ENCODE assay signal across 8 mouse cellular contexts in the genomic region with DNA sequence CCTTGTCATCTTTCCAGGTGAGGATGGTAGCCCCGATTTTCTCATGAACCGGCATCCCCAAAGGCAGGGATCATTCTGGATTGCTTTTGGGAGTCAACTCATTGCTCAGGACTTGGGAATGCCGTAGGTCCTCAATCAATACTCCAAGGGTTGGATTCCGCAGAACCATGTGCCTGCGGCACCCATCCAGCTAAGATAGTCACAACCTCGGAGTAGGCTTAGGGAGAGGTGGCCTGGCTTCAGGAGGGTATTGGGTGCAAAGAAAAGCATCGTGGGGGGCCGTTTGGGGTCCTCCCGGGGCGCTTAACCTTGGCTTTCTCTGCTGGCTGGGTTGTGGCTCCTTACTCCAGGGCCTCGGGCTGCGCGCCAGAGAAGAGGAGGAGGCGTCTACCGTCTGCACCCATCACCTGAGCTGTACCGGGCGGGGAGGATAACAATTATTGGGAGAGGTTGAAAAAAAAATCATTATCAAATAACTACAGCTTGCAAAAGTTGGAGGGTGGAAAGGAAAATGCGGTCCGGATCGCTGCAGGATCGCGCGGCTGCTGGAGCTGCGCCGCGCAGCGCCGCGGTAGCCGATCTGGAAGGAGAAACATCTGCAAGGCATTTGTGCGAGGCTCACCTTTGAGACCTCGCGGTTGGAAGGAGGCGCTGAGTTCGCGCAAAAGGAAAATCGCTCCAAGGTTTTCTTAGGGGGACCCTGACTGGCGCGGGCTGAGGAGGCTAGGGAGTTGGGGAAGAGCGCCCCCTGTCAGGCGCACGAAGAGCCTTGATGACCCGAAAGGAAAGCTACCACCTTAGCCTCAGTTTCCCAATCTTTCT. TPM values are rescaled to one million over a fixed set of nuclear protein-coding genes. Genes with fewer than 3 reads are reported as not detected.
DNase-seq lines count a peak whose midpoint lies in the region; ATAC-seq and TF ChIP-seq lines count a peak whose summit lies in the region.

No protein-coding gene starts in this region.

- WGBS in forebrain, embryonic 12.5 days, result 3% methylated on average over 43 of the region's 43 CpGs
- WGBS in large intestine, adult 2 months, result 4% methylated on average over 43 of the region's 43 CpGs
- 2% methylated on average over 43 of the region's 43 CpGs for WGBS in lung, embryonic 14.5 days

- H3K4me2 ChIP-seq in forebrain, embryonic 12.5 days, result peak overlapping the region; percentile 69
- H3K4me2 ChIP-seq in lung, embryonic 14.5 days, result peak overlapping the region; percentile 77

- peaks cover 5% of the 10 kb centered on the region; the same call in 1 of the 2 replicates for H3K9me3 ChIP-seq in E14TG2a.4 (ENCODE audit: low read length)
- H3K9me3 ChIP-seq in forebrain, embryonic 12.5 days, result no peaks in the 10 kb centered on the region
- no peaks in the 10 kb centered on the region for H3K9me3 ChIP-seq in lung, embryonic 14.5 days (ENCODE audit: low read depth, low read length)

- peak; percentile 58 for TF ChIP-seq CTCF in E14TG2a.4 (conservative IDR thresholded peaks at IDR 0.05; ENCODE audit: low read length)
- peak; percentile 84 for TF ChIP-seq CTCF in lung, embryonic 14.5 days (IDR thresholded peaks at IDR 0.05; ENCODE audit: low read depth)

- peaks cover 33% of the 10 kb centered on the region for H3K4me1 ChIP-seq in E14TG2a.4 (replicated peaks; ENCODE audit: low read depth, low read length)
- peaks cover 16% of the 10 kb centered on the region for H3K4me1 ChIP-seq in forebrain, embryonic 12.5 days
- H3K4me1 ChIP-seq in lung, embryonic 14.5 days (ENCODE audit: insufficient read depth), result peaks cover 7% of the 10 kb centered on the region

- peak overlapping the region; percentile 69 for H3K4me3 ChIP-seq in E14TG2a.4 (replicated peaks; ENCODE audit: low read length)
- H3K4me3 ChIP-seq in forebrain, embryonic 12.5 days (replicated peaks), result peak overlapping the region; percentile 42
- H3K4me3 ChIP-seq in lung, embryonic 14.5 days (ENCODE audit: low read depth, low read length), result peak overlapping the region; percentile 36

- H3K36me3 ChIP-seq in E14TG2a.4 (ENCODE audit: insufficient read depth, low read length), result no peaks in the 10 kb centered on the region
- H3K36me3 ChIP-seq in forebrain, embryonic 12.5 days (replicated peaks), result no peaks in the 10 kb centered on the region
- H3K36me3 ChIP-seq in lung, embryonic 14.5 days (ENCODE audit: insufficient read depth), result no peaks in the 10 kb centered on the region

- intact Hi-C loops in heart, postnatal 14 days (cut with DNase I), result loop anchor here (1.0 to 5.0 kb wide), 3 partner anchors 55 to 366 kb away; no protein-coding TSS in a partner anchor

- H3K27me3 ChIP-seq in E14TG2a.4 (ENCODE audit: insufficient read depth, low read length), result peaks cover 67% of the 10 kb centered on the region
- H3K27me3 ChIP-seq in forebrain, embryonic 12.5 days, result peaks cover 61% of the 10 kb centered on the region
- no peaks in the 10 kb centered on the region for H3K27me3 ChIP-seq in lung, embryonic 14.5 days (ENCODE audit: insufficient read depth, low read length)

- DNase-seq in c-Kit-positive CD71-positive TER-119-negative erythroid progenitor cells, embryonic 14.5 days (ENCODE audit: low read depth), result peak; percentile 77
- DNase-seq in heart, postnatal 14 days, result peak; percentile 75 to 82
- peak; percentile 66 for DNase-seq in large intestine, adult 2 months (ENCODE audit: low read depth, low spot score)
- peak; percentile 88 for DNase-seq in lung, embryonic 14.5 days
- DNase-seq in testis, postnatal 14 days (ENCODE audit: low spot score), result peak; percentile 42

- peak overlapping the region; percentile 38; the same call in 1 of the 2 replicates for H3K9ac ChIP-seq in forebrain, embryonic 12.5 days
- peak overlapping the region; percentile 43 for H3K9ac ChIP-seq in lung, embryonic 14.5 days

- H3K27ac ChIP-seq in forebrain, embryonic 12.5 days, result no peak overlapping the region
- H3K27ac ChIP-seq in lung, embryonic 14.5 days (ENCODE audit: low read depth), result peak overlapping the region; percentile 5; the same call in 1 of the 2 replicates

- no peak for ATAC-seq in forebrain, embryonic 12.5 days (ENCODE audit: low FRiP score)
- peak; percentile 26; the same call in 1 of the 2 replicates for ATAC-seq in lung, embryonic 14.5 days (ENCODE audit: insufficient read depth)
- ATAC-seq in neutrophil, adult 5-6 weeks (ENCODE audit: extremely low read depth, insufficient number of reproducible peaks, low FRiP score, poor library complexity, severe bottlenecking), result peak; percentile 49

RNA-seq across cellular contexts. Expression of gene Cux1, which starts 55.6 kb away (rescaled TPM):
- polyA plus RNA-seq in forebrain, embryonic 12.5 days (2016; fragmentation: Nextera tagmentation; extraction: Ambion mirVana), result 157 and 165 TPM in 2 replicates
- 100 to 1,000 TPM; 106 to 108 TPM for total RNA-seq in heart, postnatal 14 days (2021)
- 36.9 and 43.4 TPM in 2 replicates for polyA plus RNA-seq in large intestine, adult 2 months (2012; rRNA removed)
- 99.5 and 104 TPM in 2 replicates for polyA plus RNA-seq in lung, embryonic 14.5 days (2014; fragmentation: Nextera tagmentation; extraction: Ambion mirVana)
- 118 and 126 TPM in 2 replicates for total RNA-seq in neutrophil, adult 5-6 weeks (2017)
